Mouse (Mus musculus) kidney, adult 2 months (tissue): ENCODE data around the gene Pou3f3.

ENCODE experiments used
- CTCF ChIP-seq: fragments of 200-500 bp; conservative IDR thresholded peaks from 2 replicates; pipeline ENCODE4 v1.5.1; 2011; ENCODE audit warnings: low read depth, mild to moderate bottlenecking, control low read depth, low read length, moderate library complexity, mixed read lengths; ENCODE audit not compliant: insufficient read depth, insufficient read length
- POLR2A ChIP-seq: fragments of 200-500 bp; IDR thresholded peaks from one replicate; pipeline ENCODE4 v1.6.1; 2011; ENCODE audit warnings: low read depth, low read length, control low read depth

GRCm38 (mm10) chr1:42699471-42699871, 3.9 kb downstream of the Pou3f3 start:
- no peak for TF ChIP-seq POLR2A
- TF ChIP-seq CTCF: no peak
